Mouse (Mus musculus): ENCODE measurements around the gene Cldn34c2.
"Not testable (repeated sequence)": the region's sequence is repeated elsewhere in the genome, so short reads cannot be mapped to it uniquely, and the experiment has no call there.

The Cldn34c2 gene

DNA sequence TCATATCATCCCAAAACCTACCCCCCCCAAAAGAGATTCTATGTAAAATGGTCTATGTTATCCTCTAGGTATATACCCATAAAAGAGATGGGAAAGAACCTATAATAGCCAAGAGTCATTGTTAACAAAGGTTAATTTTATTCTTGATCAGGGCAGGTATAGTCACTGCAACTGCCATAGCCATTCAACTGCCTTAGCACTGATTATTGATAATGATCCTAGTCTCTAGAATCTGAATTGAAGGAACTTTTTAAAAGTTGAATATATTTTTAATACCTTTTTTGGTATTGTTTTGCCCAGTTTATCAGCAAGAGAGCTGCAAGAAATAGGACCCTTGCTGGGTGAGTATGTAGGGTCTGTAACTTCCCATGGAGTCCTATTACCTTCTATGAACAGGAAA is at the start of gene Cldn34c2:
Cldn34c2 (plus strand) TSS at position 301 of the 400 bp plus-strand sequence.
- not testable (repeated sequence) for DNase-seq

GRCm38 (mm10) chrX:123551378-123551777 is 30.1 kb upstream of the Cldn34c2 start:
- DNase-seq: peak; percentile 0

- not testable (repeated sequence) for DNase-seq
These were observed 30.8 kb downstream of the Cldn34c2 start for GRCm38 (mm10) chrX:123612158-123612828.
